Mouse (Mus musculus) spleen, adult 2 months (tissue): ENCODE measurements at regions not wholly inside any gene's neighbourhood (a gene's known extent, or its start where the extent isn't known, plus 50 kb on each side); places are given as distances from the start of the nearest gene placed in this dataset.

Source experiments
- DNase-seq, 2 experiments: peaks; one replicate each; pipeline versions ENCODE4 v3.0.0 to v3.0.0-alpha.2; 2012 to 2021; ENCODE audit warnings: low spot score in 2 of 2, low read depth in 1 of 2
- H3K27ac ChIP-seq: fragments of 200-500 bp; 2 replicates; pipeline ENCODE4 v1.5.1; 2012; ENCODE audit warnings: low read length, inconsistent platforms; ENCODE audit not compliant: insufficient read depth
- H3K27me3 ChIP-seq: fragments of 200-500 bp; 2 replicates; pipeline ENCODE4 v1.6.1; 2012; ENCODE audit warnings: mild to moderate bottlenecking, moderate library complexity, low read length, inconsistent platforms; ENCODE audit not compliant: control insufficient read depth, insufficient read depth
- H3K36me3 ChIP-seq: fragments of 200-500 bp; 2 replicates; pipeline ENCODE4 v1.6.1; 2012; ENCODE audit warnings: mild to moderate bottlenecking, low read length, inconsistent platforms; ENCODE audit not compliant: control insufficient read depth, insufficient read depth
- H3K4me1 ChIP-seq: fragments of 200-500 bp; 2 replicates; pipeline ENCODE4 v1.6.1; 2011; ENCODE audit warnings: inconsistent platforms; ENCODE audit not compliant: control insufficient read depth, insufficient read depth, insufficient read length
- H3K4me3 ChIP-seq: fragments of 200-500 bp; 2 replicates; pipeline ENCODE4 v1.5.1; 2011; ENCODE audit warnings: mild to moderate bottlenecking, inconsistent platforms; ENCODE audit not compliant: insufficient read depth, insufficient read length; ENCODE audit errors: extremely low read depth
- CTCF ChIP-seq: fragments of 200-500 bp; IDR thresholded peaks from 2 replicates; pipeline ENCODE4 v1.5.1; 2011; ENCODE audit warnings: mild to moderate bottlenecking, inconsistent platforms; ENCODE audit not compliant: insufficient read depth, insufficient read length, insufficient replicate concordance; ENCODE audit errors: extremely low read depth
- POLR2A ChIP-seq: fragments of 200-500 bp; IDR thresholded peaks from 2 replicates; pipeline ENCODE4 v1.6.1; 2011; ENCODE audit warnings: low read depth, low read length, inconsistent platforms
- WGBS: fragments of 180-500 bp; shearing (Covaris S2); methylation state at CpG from one replicate; pipeline ENCODE4 v1.1.7; 2018; 5-methylcytosine and 5-hydroxymethylcytosine counted together

GRCm38 (mm10) chr1:92340644-92341043 lies 133.0 kb downstream of the Ndufa10 start:
- 91% methylated on average over 7 of the region's 7 CpGs for WGBS
- no peak for TF ChIP-seq POLR2A
- no peak for TF ChIP-seq CTCF
- Histone ChIP-seq H3K27ac (no peak overlapping the region), H3K4me3 (no peak overlapping the region), H3K36me3 (no peaks in the 10 kb centered on the region), H3K4me1 (no peaks in the 10 kb centered on the region), H3K27me3 (no peaks in the 10 kb centered on the region)
- DNase-seq = no peak

- H3K36me3 ChIP-seq = no peaks in the 10 kb centered on the region
- no peak overlapping the region for H3K27ac ChIP-seq
- H3K4me3 ChIP-seq = no peak overlapping the region
- no peaks in the 10 kb centered on the region for H3K27me3 ChIP-seq
- H3K4me1 ChIP-seq = no peaks in the 10 kb centered on the region
- TF ChIP-seq CTCF (no peak), POLR2A (no peak)
- DNase-seq = no peak
- WGBS = 80% methylated on average over 1 of the region's 1 CpGs
Observed at GRCm38 (mm10) chr1:92338589-92338988, 135.1 kb downstream of the Ndufa10 start.

- Histone ChIP-seq H3K27ac (no peak overlapping the region), H3K4me1 (no peaks in the 10 kb centered on the region), H3K36me3 (no peaks in the 10 kb centered on the region), H3K4me3 (no peak overlapping the region), H3K27me3 (no peaks in the 10 kb centered on the region)
- DNase-seq = no peak
- TF ChIP-seq CTCF (no peak), POLR2A (no peak)
- 85% methylated on average over 8 of the region's 8 CpGs for WGBS
Observed at GRCm38 (mm10) chr1:92337450-92337849, 136.2 kb downstream of the Ndufa10 start.

GRCm38 (mm10) chr1:92332248-92332584 lies 136.7 kb upstream of the Hdac4 start:
- no peak for DNase-seq
- Histone ChIP-seq H3K36me3 (no peaks in the 10 kb centered on the region), H3K4me3 (no peak overlapping the region), H3K27ac (no peak overlapping the region), H3K4me1 (no peaks in the 10 kb centered on the region), H3K27me3 (no peaks in the 10 kb centered on the region)
- TF ChIP-seq CTCF = no peak
- TF ChIP-seq POLR2A = no peak
- WGBS = 80% methylated on average over 7 of the region's 7 CpGs

GRCm38 (mm10) chr1:92331559-92332247 lies 136.2 kb upstream of the Hdac4 start:
- no peak for TF ChIP-seq POLR2A
- no peak for TF ChIP-seq CTCF
- DNase-seq = no peak
- H3K27me3 ChIP-seq = no peaks in the 10 kb centered on the region
- WGBS = 30% methylated on average over 5 of the region's 5 CpGs
- H3K36me3 ChIP-seq = no peaks in the 10 kb centered on the region
- no peaks in the 10 kb centered on the region for H3K4me1 ChIP-seq
- H3K4me3 ChIP-seq = no peak overlapping the region
- no peak overlapping the region for H3K27ac ChIP-seq

GRCm38 (mm10) chr1:92330181-92330580 lies 134.7 kb upstream of the Hdac4 start:
- Histone ChIP-seq H3K27me3 (no peaks in the 10 kb centered on the region), H3K27ac (no peak overlapping the region), H3K36me3 (no peaks in the 10 kb centered on the region), H3K4me3 (no peak overlapping the region), H3K4me1 (no peaks in the 10 kb centered on the region)
- no peak for TF ChIP-seq POLR2A
- no peak for TF ChIP-seq CTCF
- WGBS = 90% methylated on average over 5 of the region's 5 CpGs
- no peak for DNase-seq

- TF ChIP-seq POLR2A (no peak), CTCF (no peak)
- Histone ChIP-seq H3K36me3 (no peaks in the 10 kb centered on the region), H3K4me1 (no peaks in the 10 kb centered on the region), H3K27me3 (no peaks in the 10 kb centered on the region), H3K27ac (no peak overlapping the region), H3K4me3 (no peak overlapping the region)
- 88% methylated on average over 7 of the region's 7 CpGs for WGBS
- DNase-seq = no peak
Observed at GRCm38 (mm10) chr1:92329491-92329890, 134.0 kb upstream of the Hdac4 start.

- no peak for TF ChIP-seq POLR2A
- Histone ChIP-seq H3K27me3 (no peaks in the 10 kb centered on the region), H3K36me3 (no peaks in the 10 kb centered on the region), H3K27ac (no peak overlapping the region), H3K4me3 (no peak overlapping the region), H3K4me1 (no peaks in the 10 kb centered on the region)
- DNase-seq = no peak
- 90% methylated on average over 6 of the region's 6 CpGs for WGBS
Observed at GRCm38 (mm10) chr1:92327141-92327540, 131.6 kb upstream of the Hdac4 start.
